Mouse (Mus musculus) myocyte (in vitro differentiated cells): ENCODE data around the gene Csad. TPM values are rescaled to one million over a fixed set of nuclear protein-coding genes. Genes with fewer than 3 reads are reported as not detected.

Experiments used
- H3K27me3 ChIP-seq: one replicate; pipeline ENCODE4 v1.6.1; 2011; ENCODE audit not compliant: control insufficient read depth, insufficient read depth, insufficient read length
- H3K36me3 ChIP-seq: one replicate; pipeline ENCODE4 v1.6.1; 2011; ENCODE audit not compliant: control insufficient read depth, insufficient read depth
- H3K4me2 ChIP-seq: one replicate; pipeline ENCODE4 v1.6.1; 2011; ENCODE audit warnings: low read depth, control low read depth
- H3K4me3 ChIP-seq: one replicate; pipeline ENCODE4 v1.5.1; 2011; ENCODE audit warnings: mild to moderate bottlenecking, control low read depth, moderate library complexity
- H3K79me2 ChIP-seq: one replicate; pipeline ENCODE4 v1.6.1; 2011; ENCODE audit not compliant: control insufficient read depth, insufficient read depth
- H3ac ChIP-seq: one replicate; pipeline ENCODE4 v1.6.1; 2011; ENCODE audit not compliant: control insufficient read depth, insufficient read length
- CEBPB ChIP-seq: IDR thresholded peaks from 2 replicates; pipeline ENCODE4 v1.6.1; 2011; ENCODE audit warnings: mild to moderate bottlenecking, moderate library complexity; ENCODE audit not compliant: poor library complexity, insufficient read depth, severe bottlenecking
- E2F4 ChIP-seq: IDR thresholded peaks from one replicate; pipeline ENCODE4 v1.6.1; 2011; ENCODE audit warnings: mild to moderate bottlenecking, control low read depth, moderate library complexity; ENCODE audit not compliant: insufficient read depth
- MAX ChIP-seq: IDR thresholded peaks from one replicate; pipeline ENCODE4 v1.6.1; 2011; ENCODE audit warnings: low read depth, mild to moderate bottlenecking, control low read depth
- MYOD1 ChIP-seq, 3 experiments: IDR thresholded peaks; one replicate each; pipeline ENCODE4 v1.6.1; 2011; ENCODE audit warnings: control low read depth in 2 of 3, low read depth in 2 of 3, mild to moderate bottlenecking in 2 of 3, moderate library complexity in 1 of 3; ENCODE audit not compliant: insufficient read length in 2 of 3, control insufficient read depth in 1 of 3
- MYOG ChIP-seq, 3 experiments: IDR thresholded peaks; one replicate each; pipeline ENCODE4 v1.6.1; 2011; ENCODE audit warnings: control low read depth in 2 of 3, low read depth in 2 of 3, mild to moderate bottlenecking in 2 of 3; ENCODE audit not compliant: insufficient read length in 2 of 3, control insufficient read depth in 1 of 3, insufficient read depth in 1 of 3
- POLR2A ChIP-seq: IDR thresholded peaks from one replicate; pipeline ENCODE4 v1.6.1; 2011; ENCODE audit warnings: low read depth, mild to moderate bottlenecking, control low read depth, moderate library complexity; ENCODE audit not compliant: insufficient read length
- POLR2AphosphoS2 ChIP-seq: IDR thresholded peaks from one replicate; pipeline ENCODE4 v1.6.1; 2011; ENCODE audit warnings: low read depth, control low read depth; ENCODE audit not compliant: insufficient read length
- REST ChIP-seq: IDR thresholded peaks from one replicate; pipeline ENCODE4 v1.6.1; 2011; ENCODE audit warnings: mild to moderate bottlenecking, control low read depth, moderate library complexity; ENCODE audit not compliant: insufficient read depth, insufficient read length
- SRF ChIP-seq: IDR thresholded peaks from one replicate; pipeline ENCODE4 v1.6.1; 2011; ENCODE audit warnings: low read depth; ENCODE audit not compliant: control insufficient read depth, insufficient read length
- TCF12 ChIP-seq: IDR thresholded peaks from one replicate; pipeline ENCODE4 v1.6.1; 2011; ENCODE audit warnings: mild to moderate bottlenecking, control low read depth; ENCODE audit not compliant: poor library complexity, insufficient read depth, severe bottlenecking
- TCF3 ChIP-seq: IDR thresholded peaks from one replicate; pipeline ENCODE4 v1.6.1; 2011; ENCODE audit warnings: low read depth, control low read depth; ENCODE audit not compliant: insufficient read length
- USF1 ChIP-seq: IDR thresholded peaks from one replicate; pipeline ENCODE4 v1.6.1; 2011; ENCODE audit warnings: low read depth, mild to moderate bottlenecking, control low read depth, moderate library complexity
- polyA plus RNA-seq: library from polyadenylated mRNA; unstranded; fragments of >200 nt; fragmentation: generic; extraction: Trizol; gene quantifications from one replicate; pipeline ENCODE4 v1.2.1, GENCODE M21; 2012; ENCODE audit warnings: missing spikeins

Csad gene
- polyA plus RNA-seq, 1 experiment: 18.8 TPM

DNA sequence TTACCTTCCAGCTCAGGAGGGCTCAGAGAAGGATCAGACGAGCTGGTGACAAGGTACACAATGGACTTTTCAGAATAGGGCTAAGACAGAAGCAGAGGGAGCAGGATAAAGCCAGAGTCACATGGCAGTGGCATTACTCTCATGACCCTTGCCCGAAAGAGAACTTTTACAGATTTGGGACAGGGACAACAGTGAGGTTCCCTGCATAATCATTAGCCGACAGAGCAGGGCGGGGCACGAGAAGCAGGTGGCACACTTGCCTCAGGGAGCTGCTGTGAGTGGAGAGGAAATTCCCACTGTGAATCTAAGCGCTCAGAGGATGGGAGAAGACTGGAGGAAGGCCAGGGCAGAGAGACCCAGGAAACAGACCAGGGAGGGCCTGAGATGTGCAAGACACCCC is 15.6 kb downstream of the Csad start:
- H3K4me2 ChIP-seq: no peak overlapping the region
- no peak for TF ChIP-seq E2F4
- TF ChIP-seq CEBPB: no peak
- no peak for TF ChIP-seq TCF12
- no peak for TF ChIP-seq MAX
- TF ChIP-seq USF1: no peak
- H3K79me2 ChIP-seq: no peaks in the 10 kb centered on the region
- H3ac ChIP-seq: no peak overlapping the region
- H3K27me3 ChIP-seq: no peaks in the 10 kb centered on the region
- H3K4me3 ChIP-seq: no peak overlapping the region
- H3K36me3 ChIP-seq: no peaks in the 10 kb centered on the region

DNA sequence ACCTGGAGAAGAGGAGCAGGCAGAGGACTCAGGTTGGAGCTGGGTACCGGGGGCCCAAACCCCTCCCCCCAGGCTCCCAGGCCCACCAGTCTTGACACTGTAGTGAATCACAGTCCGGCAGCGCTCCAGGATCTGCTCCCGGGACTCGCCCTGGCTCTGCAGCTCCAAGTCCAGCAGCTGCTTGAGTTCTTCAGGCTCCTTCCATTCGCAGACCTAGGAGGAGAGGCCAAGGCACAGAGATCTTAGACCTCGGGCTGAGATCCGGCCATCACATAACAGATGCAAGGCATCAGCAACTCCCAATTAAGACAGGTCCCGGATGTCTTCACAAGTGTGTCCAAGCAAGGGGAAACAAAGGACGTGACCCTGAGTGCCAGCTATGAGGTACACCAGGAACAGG is 16.4 kb downstream of the Csad start:
- no peak overlapping the region for H3ac ChIP-seq
- TF ChIP-seq SRF (no peak), CEBPB (no peak), USF1 (no peak), TCF3 (no peak), TCF12 (no peak)
- no peak overlapping the region for H3K4me3 ChIP-seq
- H3K79me2 ChIP-seq: no peaks in the 10 kb centered on the region
- H3K36me3 ChIP-seq: no peaks in the 10 kb centered on the region
- no peaks in the 10 kb centered on the region for H3K27me3 ChIP-seq
- no peak overlapping the region for H3K4me2 ChIP-seq

DNA sequence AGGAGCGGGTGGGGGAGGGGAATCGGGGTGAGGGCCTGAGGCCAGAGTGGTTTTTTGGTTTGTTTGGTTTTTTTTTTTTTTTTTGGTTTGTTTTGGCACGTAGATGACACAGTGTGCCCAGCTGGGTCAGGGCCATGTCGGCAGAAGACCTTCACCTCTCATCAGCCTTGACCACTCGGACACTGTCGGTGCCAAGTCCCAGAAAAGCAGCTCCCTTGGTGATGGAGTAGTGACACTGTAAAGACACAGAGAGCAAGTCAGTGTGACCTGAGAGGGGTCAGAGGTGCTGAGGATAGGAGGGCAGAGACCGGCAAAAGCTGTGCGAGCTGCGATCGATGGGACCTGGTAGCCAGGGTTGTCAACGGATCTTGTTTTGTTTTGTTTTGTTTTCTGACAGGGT is 18.3 kb downstream of the Csad start:
- H3K27me3 ChIP-seq: no peaks in the 10 kb centered on the region
- no peaks in the 10 kb centered on the region for H3K36me3 ChIP-seq
- H3ac ChIP-seq: no peak overlapping the region
- TF ChIP-seq USF1 (no peak), CEBPB (no peak), TCF3 (no peak), E2F4 (no peak), MYOG (IDR thresholded peaks at IDR 0.05; ENCODE audit: control insufficient read depth in 1 of 3, insufficient read depth in 1 of 3, insufficient read length in 2 of 3, low read depth in 2 of 3) (no peak), SRF (no peak), REST (no peak), POLR2AphosphoS2 (no peak), POLR2A (no peak), TCF12 (no peak)
- no peak overlapping the region for H3K4me3 ChIP-seq
- H3K4me2 ChIP-seq: no peak overlapping the region
- H3K79me2 ChIP-seq: no peaks in the 10 kb centered on the region

DNA sequence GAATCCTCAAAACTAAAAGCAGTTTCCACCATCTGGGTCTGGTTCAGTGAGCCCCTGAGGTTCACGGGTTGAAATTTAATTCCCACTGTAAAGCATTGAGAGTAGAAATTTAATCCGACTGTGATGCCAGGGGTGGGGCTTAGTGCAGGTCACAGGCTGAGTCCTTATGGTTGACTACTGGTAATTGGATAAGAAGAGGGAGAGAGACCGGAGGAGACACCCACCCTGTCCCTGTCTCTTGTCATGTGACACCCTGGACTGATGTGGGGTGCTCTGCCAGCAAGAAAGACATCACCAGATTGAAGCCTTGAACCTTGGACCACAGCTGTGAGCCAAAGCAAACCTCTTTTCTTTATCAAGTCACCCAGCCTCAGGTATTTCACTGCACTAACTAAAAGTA is 21.4 kb downstream of the Csad start:
- H3ac ChIP-seq: no peak overlapping the region
- no peak overlapping the region for H3K4me3 ChIP-seq
- H3K79me2 ChIP-seq: no peaks in the 10 kb centered on the region
- no peaks in the 10 kb centered on the region for H3K36me3 ChIP-seq
- no peak for TF ChIP-seq TCF12
- no peak for TF ChIP-seq SRF
- TF ChIP-seq TCF3: no peak
- no peak for TF ChIP-seq POLR2AphosphoS2
- no peak for TF ChIP-seq MYOD1 (IDR thresholded peaks at IDR 0.05; ENCODE audit: control insufficient read depth in 1 of 3, insufficient read length in 2 of 3, low read depth in 2 of 3)
- TF ChIP-seq MYOG (IDR thresholded peaks at IDR 0.05; ENCODE audit: control insufficient read depth in 1 of 3, insufficient read depth in 1 of 3, insufficient read length in 2 of 3, low read depth in 2 of 3): no peak
- TF ChIP-seq USF1: no peak
- TF ChIP-seq CEBPB: no peak
- TF ChIP-seq E2F4: no peak
- TF ChIP-seq REST: no peak
- TF ChIP-seq POLR2A: no peak
- TF ChIP-seq MAX: no peak
- H3K27me3 ChIP-seq: no peaks in the 10 kb centered on the region
- H3K4me2 ChIP-seq: no peak overlapping the region

DNA sequence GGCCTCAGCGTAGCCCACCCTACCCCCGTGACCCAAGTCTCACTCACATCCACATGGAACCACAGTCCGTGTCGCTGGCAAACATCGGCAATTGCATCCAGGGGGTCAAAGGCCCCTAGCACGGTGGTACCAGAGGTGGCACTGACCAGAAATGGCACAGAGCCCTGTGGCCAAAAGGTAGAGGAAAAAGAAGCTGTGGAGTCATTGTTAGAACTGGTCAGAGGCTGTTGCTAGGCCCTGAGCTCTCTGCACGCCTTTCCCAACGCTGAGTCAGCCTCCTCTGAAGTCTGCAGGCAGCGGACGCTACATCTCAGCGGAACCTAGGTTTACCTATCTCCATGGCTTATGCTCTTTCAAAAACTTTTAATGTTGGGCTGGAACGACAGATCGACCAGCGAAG is 24.6 kb downstream of the Csad start:
- H3K4me3 ChIP-seq: no peak overlapping the region
- no peaks in the 10 kb centered on the region for H3K27me3 ChIP-seq
- TF ChIP-seq USF1 (no peak), REST (no peak), POLR2A (no peak), E2F4 (no peak), POLR2AphosphoS2 (no peak), CEBPB (no peak), MYOD1 (IDR thresholded peaks at IDR 0.05; ENCODE audit: control insufficient read depth in 1 of 3, insufficient read length in 2 of 3, low read depth in 2 of 3) (no peak), TCF12 (no peak), SRF (no peak), MYOG (IDR thresholded peaks at IDR 0.05; ENCODE audit: control insufficient read depth in 1 of 3, insufficient read depth in 1 of 3, insufficient read length in 2 of 3, low read depth in 2 of 3) (no peak), TCF3 (no peak), MAX (no peak)
- no peak overlapping the region for H3K4me2 ChIP-seq
- no peak overlapping the region for H3ac ChIP-seq
- no peaks in the 10 kb centered on the region for H3K79me2 ChIP-seq
- no peaks in the 10 kb centered on the region for H3K36me3 ChIP-seq
